Mouse (Mus musculus) kidney, adult 18-20 months (tissue): ENCODE results near the gene Endou.

ENCODE experiments used
- DNase-seq: peaks from one replicate; pipeline ENCODE4 v3.0.0; 2021

The Endou gene

DNA sequence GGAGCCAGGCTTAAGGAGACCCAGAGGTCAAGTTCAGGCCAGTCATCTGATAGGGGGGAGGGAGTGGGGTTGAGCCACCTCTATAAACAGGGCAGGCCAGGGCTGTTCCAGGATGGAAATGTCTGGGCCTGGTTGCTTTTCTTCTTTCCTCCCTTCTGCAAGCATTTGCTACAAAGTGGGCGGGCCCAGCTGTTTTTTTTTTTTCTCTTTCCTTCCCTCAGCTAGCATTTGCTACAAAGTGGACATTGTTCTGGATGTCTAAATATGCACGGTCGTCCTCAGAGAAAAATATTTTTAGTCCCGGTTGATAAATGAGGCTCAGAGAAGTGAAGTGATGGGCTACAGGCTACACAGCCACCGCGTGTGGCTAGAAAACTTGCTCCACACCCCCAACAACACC is 23.3 kb upstream of the Endou start:
- peak; percentile 29 for DNase-seq

DNA sequence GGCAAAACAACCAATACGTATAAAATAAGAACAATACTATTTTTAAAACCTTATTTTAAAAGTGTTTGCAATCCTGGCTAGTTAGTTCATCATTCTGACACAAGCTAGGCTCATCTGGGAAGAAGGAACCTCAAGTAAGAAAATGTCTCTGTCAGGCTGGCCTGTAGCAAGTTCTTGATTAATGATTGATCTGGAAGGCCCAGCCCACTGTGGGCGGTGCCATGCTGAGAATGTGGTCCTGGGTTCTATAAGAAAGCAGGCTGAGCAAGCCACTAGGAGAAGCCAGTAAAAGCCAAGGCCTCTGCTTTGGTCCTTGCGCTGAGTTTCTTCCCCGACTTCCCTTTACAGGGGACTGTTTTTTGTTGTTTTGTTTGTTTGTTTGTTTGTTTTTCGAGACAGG is 21.4 kb upstream of the Endou start:
- DNase-seq, result peak; percentile 62

DNA sequence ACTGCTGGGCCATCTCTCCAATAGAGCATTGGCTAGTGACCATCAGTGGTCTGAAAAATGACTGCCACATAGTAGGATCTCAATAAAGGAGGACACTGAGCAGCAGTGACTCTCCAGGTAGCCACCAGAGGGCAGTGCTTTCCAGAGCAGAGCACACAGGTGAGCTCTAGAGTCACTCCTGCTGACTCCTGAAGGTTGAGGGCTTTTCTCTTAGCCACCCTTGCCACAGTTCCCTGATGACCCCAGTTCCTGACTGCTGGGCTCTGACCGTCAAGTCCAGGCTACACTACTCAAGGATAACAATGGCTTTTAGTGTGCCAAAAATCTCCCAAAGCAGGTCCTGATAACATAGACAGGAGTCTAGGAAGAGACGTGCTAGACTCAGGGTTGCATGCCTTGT is 20.5 kb upstream of the Endou start:
- DNase-seq, result peak; percentile 36

DNA sequence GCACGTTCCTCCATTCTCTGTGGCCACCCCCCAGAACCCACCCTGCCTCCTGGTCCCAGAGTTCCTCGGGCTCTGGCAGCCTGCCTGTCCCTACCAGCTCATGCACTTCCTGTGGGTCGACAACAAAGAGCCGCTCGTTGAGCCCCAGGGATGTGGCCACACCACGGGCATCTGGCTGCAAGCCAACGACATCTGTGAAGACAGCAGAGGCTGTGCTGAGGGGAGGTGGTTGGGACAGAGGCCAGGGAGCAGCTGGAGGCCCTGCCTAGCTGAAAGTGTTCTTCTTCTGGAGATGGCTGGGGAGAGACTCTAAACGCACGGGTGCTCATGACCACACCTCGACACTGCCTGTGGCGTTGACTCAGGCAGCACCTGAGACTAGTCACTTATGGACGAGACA is 19.6 kb upstream of the Endou start:
- peak; percentile 75 for DNase-seq

DNA sequence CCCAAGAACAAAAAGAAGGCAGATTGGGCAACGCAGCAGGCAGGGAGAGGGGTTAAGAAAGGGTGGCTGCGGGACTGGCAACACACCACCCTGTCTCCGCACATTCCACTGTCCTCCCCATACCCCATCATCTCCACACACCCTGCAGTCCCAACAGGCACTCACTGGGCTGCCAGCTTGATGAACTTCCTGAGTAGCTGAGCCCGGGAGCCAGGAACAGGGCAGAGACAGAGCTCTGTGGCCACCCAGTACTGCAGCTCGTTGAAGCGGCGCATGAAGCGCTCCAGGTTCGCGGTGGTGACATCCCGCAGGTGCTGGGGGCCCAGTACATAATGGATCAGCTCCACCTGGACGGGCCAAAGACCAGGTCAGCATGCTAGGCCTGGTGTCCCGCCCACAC is 18.7 kb upstream of the Endou start:
- no peak for DNase-seq

DNA sequence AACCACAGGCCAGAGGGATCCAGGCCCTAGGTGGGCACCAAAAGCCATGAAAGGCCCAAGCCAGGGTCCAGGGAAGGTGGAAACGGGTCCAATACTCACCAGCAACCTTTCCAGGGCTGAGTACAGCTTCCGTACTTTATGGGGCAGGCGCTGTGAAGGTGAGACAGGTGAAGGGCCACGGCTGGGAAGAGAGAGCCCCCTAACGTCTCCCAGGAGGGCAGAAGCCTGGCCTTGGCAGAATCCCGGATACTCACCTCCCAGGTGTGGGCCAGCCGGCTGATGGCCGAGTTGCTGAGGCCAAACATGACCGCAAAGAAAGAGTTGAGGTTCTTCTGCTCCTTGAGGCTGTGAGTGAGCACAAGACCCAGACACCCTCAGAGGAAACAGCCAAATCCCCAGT is 18.3 kb upstream of the Endou start:
- DNase-seq, result no peak

DNA sequence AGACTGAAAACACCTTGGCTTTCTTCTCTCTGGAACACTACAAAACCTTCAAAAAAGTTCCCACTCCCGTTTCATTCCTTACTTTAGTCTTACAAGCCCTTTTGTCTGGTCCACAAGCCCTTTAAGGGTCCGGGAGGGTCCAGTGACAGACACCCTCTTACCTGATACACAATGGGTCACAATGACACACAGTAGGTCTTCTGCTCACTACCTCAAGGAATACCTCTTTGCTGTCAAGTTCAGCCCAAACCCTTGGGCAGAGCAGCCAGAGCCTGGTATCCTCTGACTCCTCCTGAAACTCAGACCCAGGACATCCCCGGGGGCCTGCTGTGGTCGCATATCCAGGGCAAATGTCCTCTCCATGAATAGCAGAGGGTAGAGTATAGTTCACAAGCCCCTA is 17.8 kb upstream of the Endou start:
- DNase-seq, result no peak

DNA sequence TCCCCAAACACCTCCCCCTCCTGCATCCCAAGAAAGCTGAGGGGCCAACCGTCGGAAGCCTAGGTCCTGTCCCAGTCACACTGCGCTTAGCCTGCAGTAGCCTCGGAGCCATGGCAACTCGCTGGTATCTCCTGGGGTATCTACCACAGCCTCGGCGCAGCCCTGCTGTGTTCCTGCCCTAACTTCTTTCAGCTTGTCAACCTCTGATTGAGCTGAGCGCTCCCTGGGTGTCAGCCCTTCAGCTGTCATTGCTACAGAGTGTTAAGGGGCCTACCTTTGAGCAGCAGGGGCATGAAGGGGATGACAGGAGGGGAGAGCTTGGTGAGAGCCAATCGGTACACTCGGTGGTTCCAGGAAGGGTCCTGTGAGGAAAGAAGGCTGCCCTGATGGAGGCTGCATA is 17.2 kb upstream of the Endou start:
- no peak for DNase-seq

DNA sequence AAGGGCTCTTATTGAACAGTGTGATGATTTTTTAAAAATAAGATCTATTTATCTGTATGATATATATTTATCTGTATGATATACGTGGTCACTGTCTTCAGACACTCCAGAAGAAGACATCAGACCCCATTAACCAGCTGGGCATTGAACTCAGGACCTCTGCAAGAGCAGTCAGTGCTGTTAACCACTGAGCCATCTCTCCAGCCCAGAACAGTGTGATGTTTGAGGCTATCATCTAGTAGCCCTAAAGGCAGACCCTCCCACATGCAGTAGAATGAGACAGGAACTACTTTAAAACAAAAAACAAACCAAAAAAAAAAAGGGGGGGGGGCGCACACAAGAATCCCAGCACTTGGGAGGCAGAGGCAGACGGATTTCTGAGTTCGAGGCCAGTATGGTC is 16.3 kb upstream of the Endou start:
- DNase-seq, result no peak

DNA sequence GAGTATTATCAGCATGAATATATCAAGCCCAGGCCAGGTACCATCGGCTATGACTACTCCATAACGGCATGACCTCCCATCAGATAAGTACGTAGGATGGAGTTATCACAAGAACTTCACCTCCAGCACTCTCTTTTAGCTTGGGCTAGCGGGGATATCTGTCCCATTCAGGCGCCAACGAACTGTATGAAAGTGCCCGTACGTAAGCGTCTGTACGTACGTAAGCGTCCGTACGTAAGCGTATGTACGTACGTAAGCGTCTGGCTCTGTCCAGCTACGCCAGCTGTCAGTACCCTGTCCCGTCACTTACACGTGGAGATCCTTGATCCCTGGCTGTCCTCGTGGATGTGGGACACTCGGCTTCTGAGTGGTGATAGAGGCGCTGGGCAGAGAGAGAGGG is 15.6 kb upstream of the Endou start:
- DNase-seq, result no peak

DNA sequence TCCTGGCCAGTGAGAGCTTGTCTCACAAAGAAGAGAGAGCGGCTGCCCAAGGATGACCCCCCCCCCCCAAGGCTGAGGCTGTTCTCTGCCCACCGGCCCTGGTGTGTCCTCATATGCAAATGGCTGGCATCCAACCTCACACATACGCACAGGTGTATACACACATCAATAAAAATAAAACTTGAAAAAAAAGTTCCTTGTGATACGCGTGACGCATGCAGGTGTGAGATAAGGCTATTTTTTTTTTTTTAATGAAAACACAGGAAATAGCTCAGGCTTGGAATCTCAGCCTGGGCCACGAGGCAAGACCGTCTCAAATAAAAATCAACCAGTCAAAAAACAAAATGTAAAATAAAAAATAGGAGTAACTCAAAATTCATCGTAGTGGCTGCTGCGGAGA is 15.1 kb upstream of the Endou start:
- DNase-seq, result no peak

DNA sequence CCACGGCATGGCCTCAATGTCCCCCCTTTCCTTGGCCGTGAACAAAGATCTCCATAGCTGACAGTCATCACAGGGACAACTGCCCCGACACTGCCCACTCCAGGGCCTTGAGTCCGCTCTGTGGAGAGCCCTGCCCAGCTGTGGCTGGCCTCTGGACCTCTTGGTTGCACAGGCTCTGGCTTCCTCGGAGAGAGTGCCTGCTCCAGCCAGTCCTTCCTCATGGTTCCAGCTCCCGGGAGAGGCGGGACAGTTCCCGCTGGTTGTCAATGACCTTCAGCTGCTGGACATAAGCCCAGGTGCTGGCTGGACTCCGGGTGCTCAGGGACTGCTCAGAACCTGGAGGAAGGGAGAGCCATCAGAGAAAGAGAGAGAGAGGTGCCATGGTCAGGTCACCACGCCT is 14.2 kb upstream of the Endou start:
- DNase-seq, result peak; percentile 82

DNA sequence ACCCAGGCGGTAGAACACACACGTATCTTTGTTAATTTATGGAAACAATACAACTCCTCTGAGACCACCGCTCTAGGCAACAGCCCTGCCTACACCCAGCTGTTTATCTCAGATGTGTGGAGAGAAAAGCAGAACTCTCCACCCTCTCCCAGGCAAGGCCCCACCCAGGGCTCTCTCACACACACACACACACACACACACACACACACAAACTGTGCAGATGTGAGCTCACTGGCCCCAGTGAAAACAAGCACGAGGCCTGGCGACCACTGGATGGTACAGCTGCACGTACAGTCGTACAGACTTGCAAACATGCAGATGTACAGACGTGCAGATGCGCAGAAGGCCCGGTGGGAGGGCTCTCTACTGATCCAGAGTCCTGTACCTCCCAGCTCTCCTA is 13.8 kb upstream of the Endou start:
- DNase-seq, result no peak

DNA sequence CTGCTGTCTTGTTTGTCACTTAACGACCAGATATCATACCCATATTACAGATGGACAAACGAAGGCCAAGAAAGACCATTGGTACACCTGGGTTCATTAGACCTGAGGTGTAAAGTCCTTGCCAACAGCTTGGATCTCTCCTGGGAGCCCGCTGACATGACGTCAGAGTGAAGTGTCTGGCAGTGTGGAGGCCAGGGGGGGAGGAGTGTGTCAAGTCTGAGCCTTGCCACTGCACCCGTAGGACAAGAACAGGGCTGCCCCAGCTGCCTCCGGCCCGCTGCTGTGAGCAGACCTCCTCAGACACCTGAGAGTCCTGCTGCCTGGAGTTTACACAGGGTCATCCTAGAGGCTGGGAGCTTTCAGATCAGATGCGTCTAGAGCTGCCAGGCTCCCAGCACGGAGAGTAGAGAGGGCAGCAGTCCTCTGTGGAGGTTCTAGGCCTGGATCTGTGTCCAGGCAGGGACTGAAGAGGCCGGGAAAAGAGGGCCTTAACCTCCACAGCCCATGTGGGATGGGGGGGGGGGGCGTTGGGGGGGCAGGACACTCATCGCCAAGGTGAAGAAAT is 12.9 kb upstream of the Endou start:
- DNase-seq, result no peak

DNA sequence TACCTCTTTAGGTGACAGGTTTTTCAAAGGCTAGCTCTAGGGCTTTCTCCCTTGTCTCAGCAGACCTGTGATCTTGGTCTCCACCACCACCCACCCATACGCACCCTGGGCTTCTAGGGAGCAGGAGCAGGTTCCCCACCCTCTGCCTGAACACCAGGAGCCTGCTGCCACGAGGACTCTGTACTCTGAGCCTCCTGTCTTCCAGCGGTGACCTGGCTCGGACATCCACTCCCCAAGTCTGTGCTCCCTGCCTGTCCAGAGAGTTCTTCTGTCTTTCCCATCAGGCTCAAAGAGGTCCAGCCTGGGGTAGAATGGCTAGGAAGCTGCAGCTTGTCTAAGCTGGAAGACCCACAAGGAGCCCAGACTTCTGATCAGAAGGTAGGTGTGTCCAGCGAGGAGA is 12.1 kb upstream of the Endou start:
- DNase-seq, result peak; percentile 52

DNA sequence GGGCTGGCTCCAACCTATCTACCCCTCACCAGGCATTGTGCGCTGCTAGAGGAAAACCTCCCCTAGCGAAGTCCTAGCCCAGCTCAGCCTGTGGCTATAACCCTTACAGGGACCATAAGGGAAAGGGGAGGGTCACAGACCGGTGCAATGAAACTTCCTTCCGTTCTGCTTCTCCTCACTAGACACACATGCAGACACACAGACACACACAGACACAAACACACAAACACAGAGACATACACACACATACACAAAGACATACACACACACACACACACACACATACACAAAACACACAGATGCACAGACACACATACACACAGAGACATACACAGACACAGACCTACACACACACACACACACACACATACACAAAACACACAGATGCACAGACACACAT is 11.5 kb upstream of the Endou start:
- no peak for DNase-seq

DNA sequence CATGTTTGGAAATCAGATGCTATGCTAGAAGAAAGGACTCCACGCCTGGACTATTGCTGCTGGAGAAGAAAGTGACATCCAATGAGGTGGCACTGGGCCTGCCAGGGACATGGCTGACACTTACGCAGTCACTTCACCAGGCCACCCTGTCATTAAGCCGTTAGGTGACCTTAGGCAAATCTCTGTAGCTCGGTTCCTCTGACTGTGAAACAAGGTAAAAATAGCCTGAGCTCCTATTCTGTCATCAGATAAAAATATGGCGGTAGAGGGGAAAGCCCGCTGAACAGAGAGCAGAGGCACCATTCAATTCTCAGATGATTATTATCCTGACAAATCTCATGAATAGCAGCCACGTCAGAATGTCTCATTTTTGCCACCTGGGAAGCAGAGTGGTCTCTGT is 10.9 kb upstream of the Endou start:
- no peak for DNase-seq

DNA sequence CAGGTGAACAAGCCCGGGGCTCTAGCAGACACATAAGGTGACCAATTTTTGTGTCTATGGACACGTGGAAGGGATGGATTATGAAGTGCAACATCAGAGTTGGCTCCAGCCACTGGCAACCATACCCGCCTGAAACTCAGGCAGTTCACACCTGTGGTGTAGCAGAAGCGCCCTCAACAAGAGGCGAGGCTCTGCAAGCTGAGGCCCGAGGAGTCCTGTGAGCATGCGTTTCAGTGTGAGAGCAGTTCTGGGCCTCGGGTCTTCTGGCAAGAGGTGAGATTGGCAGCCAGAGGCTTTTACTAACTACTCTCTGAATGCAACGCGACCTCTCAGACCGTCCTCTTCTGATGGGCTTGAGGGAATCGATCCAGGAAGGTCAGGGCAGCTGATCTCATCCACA is 10.5 kb upstream of the Endou start:
- no peak for DNase-seq

DNA sequence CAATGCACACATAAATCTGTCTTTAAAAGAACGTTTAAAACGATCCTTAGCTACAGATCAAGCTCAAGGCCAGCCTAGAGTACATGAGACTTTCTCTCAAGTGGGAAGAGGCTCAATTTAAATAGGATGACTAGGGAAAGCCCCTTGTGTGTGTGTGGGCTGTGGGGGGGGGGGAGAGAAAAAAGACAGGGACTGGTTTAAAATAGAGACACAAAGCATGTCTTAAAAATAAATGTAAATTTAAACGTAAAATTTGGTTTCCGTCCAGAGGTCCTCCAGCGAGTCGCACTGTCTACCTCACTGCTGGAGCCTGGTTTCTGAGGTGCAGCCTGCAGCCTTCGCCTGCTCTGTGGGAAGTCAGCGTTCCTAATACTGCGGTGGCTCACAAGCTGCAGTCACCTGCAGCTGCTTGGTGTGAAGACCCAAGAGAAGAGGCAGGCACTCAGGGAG is 9.2 kb upstream of the Endou start:
- DNase-seq, result no peak

DNA sequence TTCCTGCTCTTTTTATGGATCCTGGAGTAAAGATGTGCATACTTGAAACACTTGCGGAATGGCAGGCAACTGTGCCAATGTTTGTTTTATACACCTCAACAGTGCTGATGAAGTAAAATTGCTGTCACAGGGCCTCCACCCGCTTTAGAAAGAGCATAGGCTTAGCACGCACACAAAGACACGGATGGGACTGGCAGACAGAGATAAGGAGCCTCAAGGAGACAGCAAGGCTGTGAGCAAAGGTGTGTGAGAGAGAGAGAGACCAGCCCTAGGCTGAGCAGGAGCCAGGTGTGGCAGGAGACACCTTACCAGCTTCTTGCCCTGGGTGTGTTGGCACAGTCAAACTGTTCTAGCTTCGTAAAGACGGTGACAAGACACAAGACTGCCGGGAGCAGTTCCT is 7.8 kb upstream of the Endou start:
- no peak for DNase-seq

DNA sequence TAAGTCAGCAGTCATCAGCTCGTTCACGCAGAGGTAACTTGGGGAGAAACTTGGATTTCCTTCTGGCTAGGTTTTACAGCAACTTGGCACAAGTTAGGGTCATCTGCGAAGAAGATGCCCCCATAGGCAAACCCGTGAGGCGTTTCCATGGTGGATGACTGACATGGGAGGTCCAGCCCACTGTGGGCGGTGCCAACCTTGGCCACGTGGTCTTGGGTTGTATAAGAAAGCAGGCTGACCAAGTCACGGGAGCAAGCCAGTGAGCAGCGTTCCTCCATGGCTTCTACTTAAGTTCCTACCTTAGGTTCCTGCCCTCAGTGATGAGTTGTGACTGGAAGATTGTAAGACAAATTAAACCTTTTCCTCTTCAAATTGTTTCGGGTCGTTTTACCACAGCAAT is 849 bp upstream of the Endou start:
- no peak for DNase-seq

DNA sequence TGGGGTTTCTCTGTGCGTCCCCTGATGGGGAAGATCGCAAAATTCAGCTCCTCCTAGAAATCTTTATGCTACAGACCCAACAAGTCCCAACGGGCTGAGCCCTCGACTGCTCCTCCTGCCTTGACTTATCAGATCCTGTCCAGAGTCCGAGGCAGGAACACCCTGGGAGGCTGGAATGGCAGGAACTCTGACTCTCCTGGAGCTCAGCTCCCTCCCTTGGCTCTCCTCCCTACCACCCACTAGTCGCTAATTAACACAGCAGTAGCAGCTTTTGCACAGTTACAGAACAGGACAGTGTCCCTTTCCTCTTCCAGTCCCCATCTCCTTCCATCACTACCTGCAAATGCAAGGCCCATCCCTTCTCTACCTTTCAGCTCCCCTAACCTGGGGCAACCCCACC is 774 bp downstream of the Endou start:
- DNase-seq, result peak; percentile 45

DNA sequence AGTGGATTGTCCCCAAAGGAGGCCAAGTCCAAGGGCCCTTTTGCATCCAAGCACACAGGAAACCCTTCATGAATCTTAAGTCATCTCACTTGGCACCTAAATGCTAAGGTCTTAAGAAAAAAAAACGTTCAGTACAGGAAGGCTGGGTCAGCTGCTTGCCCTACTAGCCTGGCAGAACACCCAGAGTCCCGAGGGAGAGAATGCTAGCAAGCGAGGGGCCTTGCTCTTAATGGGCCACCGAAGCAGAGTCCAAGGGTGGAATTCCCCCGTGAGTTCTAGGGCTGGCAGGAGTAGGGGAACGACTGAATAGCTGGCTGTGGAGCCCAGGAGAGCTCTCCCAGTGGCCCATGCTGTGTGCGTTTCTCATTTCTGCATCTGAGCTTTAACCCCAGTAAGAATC is 2.3 kb downstream of the Endou start:
- peak; percentile 67 for DNase-seq

DNA sequence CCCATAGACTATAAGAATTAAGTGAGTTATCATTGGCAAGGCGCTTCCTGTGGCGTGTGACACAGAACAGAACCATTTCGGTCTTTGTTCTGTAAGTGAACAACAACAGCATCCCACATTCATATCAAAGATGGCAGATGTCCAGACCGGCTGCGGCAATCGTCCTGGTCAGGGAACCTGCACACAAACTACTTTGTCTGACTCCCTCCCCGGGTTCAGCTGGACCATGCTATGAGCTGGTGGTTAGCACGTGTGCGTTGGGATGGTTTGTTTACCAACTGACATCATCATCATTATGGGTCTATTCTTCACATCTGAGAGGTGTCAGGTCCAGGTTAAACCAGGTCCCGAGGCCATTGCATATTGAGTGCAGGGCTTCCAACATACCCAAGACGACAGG is 2.7 kb downstream of the Endou start:
- no peak for DNase-seq

DNA sequence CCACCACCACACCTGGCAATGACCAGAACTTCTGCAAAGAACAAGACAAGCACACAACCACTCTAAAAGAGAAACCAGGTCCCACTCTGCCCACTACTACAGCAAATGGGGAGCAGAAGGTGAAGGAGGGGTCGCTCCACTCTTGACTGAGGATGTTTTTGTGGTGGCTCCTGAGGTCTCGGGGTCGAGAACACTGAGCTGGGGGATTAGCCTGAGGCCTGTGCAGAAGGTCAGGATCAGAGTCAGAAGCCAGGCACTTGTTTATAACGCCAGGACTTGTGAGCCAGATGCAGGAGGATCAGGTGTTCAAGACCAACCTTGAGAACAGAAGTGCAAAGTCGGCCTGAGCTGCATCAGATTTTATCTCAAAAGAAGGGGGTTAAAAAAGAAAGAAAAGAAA is 3.6 kb downstream of the Endou start:
- no peak for DNase-seq

DNA sequence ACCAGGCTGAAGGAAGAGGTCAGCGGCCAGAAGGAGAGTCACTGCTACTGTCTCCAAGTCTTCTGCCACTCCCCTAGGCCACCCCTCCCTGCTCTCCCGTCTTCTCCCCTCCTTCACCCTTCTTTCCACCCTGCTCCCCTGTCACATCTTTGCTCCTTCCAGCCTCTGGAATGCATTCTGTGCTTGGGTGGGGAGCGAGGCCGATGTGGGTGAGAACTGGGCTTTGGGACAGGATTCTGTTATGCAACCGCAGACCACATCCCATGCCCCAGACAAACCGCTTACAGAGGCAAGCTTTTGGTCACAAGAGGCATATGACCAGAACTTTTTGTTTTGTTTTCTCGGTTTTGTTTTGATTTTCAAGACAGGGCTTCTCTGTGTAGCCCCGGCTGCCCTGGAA is 4.1 kb downstream of the Endou start:
- DNase-seq, result no peak
